Mouse (Mus musculus): ENCODE results near the gene Nxf1. TPM values are rescaled to one million over a fixed set of nuclear protein-coding genes. Genes with fewer than 3 reads are reported as not detected.

The Nxf1 gene
- total and polyA plus RNA-seq, 3 experiments: 48.0 to 165 (median 102) TPM

DNA sequence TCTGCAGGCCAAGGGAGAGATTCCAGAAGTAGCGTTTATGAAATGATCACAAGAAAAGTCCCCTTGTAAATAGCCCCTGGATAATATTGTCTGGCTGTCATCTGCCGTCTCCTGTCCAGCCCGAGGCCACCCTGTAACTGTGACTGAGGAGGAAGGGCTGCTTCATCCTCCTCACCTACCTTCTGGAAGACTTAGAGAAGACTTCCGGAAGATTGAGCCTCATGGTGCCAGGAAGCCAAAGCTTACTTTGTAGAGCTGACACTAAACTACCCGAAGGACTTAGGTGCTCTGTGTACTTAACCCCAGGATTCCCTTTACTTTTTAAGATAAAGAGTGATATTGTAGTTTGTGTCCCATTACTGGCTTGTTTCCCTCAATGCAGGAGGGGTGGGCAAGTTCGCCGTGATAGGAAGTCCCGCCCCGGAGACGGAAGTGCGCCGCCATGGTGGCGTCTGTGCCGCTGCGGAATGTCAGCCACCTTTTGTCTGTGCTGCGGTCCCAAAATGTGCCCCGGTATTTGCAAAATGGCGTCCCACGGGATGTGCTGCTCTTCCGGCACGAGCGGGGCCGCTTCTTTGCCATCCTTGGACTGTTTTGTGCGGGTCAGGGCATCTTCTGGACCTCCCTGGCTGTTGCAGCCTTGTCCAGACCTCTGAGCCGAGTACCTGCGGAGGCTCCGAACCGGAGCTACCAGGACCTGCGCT lies 13.8 kb downstream of the Nxf1 start, which contains the start of gene Tmem223:
TSS of gene Tmem223 (plus strand) at position 430 of the 704 bp plus-strand sequence.
- peak; percentile 88 for DNase-seq

DNA sequence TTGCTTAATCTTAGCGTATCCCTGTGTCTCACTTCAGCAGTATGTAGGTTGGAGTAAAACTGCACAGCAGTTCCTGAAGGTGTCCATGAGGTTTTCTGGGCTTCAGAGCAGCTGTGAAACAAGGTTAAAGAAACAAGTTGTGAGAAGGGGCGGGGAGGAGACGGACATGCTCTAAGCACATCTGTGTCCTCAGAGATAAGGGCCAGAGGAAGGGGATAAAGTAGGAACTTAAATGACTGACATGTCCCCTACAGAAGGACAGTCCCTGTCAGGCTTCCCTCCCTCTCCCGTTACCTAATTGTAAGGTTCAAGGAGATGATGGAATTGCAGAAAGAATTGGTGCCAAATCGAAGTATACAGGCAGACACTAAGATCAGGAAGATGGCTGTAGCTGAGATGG lies 16.1 kb downstream of the Nxf1 start:
- DNase-seq: no peak

DNA sequence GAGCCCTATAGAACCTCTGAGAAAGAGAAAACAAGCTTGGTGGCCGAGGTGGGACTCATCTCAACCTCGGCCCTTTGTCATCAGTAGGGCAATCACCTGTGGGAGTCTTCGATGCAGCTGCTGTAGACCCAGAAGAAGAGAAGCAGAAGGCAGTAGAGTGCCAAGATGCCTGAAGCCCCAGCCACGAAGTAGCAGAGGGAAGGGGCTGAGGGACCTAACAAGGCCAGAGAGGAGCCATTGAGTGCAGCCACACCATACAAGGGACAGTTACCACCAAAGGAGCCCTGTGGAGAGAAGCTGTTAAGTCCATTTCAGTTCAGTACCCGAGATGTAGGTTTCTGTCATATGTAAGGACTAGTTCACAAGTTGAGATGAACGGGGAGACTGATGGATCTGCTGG lies 16.5 kb downstream of the Nxf1 start:
- DNase-seq: no peak

DNA sequence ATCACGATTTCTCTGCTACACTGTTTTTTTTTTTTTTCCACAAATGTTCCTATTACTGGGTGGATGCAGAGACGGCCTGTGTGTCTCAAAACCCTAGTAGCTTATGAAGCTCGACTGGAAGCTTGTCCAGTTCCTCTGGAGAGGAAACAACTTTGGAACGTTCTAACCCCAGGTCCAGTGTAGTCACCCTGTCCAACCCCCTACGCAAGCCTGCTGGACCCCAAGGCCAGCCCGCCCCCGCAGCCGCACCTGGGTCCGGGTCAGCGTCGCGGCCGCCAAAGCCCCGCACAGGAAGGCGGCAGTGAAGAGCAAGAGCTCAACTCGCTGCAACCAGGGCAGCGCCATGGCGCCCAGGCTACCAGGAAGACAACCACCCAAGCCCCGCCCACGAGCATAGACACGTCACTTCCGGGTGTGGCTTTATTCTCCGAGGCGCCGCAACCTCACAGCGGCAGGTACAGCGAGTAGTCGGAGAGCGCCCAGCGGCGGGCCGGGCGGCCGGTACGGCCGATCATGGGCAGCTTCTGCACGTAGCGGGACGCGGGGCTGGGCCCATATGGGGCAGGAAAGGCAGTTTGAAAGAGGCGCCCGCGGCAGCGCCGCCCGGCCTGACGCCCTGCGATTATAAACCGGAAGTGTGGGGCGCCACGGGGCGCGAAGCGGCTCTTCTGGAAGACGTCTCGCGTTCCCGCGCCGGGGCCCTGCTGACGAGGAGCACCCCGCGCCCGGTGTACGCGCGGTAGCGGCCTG lies 17.4 kb downstream of the Nxf1 start, which contains the start of gene Tmem179b:
TSS of gene Tmem179b (minus strand) at position 382 of the 750 bp plus-strand sequence.
- peak; percentile 96 for DNase-seq

DNA sequence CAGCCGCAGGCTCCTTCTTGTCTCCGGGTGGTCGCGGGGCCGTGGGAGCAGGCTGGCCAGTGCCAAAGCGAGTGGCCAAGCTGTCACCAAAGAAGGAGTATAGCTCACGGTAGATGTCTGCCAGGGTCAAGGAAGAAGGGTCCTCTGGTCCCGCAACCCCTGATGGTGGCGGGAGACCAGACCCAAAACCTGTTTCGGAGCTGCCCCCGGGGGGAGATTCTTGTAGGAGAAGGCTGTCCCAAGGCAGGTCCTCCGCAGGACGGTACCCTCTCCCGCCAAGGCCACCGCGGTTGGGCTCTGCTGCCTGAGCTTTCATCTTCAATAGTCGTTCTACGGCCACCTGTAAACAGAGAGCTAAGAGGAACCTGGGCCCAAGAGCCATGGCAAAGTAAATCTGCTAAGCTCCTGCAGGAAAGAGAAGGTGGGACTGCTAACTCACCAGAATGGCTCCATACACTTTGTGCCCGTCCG lies 18.1 kb downstream of the Nxf1 start:
- peak; percentile 61 for DNase-seq

DNA sequence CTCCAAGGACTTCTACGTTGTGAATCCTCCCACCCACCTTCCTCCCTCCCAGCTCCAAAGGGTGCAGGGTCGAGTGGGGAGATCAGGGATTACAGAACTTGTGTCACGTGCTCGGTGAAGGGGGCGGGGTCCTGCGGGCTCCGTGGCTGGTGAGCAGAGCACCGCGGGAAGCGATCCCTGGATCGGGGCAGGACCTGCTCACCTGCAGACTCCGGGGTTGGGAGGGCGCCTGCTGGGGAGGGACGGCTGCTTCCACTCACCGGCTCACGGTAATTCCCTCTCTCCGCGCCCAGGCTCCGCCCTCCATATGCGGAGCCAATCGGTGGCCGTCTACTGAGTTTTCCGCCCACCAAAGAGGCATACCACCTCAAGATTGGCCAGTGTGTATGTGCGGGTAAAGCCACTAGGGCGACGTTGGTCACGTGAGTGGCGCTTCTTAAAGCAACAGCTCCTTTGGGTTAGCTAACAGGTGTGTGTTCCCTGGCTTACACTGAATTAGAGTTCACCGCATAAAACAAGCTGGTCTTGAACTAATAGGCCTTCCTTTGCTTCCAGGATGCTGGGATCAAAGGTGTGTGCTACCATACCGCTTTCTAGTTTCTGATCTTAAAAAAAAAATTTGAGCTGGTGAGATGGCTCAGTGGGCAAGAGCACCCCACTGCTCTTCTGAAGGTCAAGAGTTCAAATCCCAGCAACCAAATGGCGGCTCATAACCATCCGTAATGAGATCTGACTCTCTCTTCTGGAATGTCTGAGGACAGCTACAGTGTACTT lies 29.3 kb downstream of the Nxf1 start, which contains the start of gene Taf6l:
TSS of gene Taf6l (minus strand) at position 410 of the 774 bp plus-strand sequence.
- peak; percentile 94 for DNase-seq

DNA sequence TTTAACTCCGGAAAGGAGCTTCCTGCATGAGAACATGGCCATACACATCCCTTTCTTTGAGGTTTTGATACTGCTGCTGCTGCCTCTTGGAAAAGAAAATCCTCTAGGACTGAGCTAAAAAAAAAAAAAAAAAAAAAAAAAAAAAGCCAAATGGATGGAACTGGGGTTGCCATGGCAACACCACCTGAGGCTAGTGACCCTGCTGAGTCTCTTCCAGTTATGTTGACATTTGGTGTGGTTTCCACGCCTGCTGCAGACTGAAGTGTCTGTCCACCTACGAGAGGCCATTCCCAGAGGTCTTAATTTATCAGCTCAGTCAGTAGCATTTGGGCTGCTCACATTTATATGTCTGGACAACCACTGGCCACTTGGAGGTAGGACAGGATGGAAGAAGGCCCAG lies 31.6 kb downstream of the Nxf1 start:
- no peak for DNase-seq

DNA sequence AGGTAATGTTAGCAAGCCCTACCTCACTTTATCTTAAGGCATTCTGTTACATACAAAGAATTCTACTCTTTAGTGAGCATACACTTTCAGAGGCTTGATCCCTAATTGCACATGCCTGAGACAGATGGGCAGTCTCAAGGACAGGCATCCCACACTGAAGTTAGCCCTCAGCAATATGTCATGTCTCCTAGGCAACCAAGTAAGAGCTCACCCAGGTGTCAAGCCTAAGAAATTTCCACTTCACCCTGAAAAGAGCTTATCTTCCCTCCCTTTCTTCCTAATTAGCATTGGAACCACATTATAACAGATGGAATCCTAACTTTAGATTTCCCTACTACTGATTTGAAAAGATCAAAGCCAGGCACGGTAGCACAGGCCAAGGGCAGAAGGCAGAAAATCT lies 32.3 kb downstream of the Nxf1 start:
- no peak for DNase-seq

DNA sequence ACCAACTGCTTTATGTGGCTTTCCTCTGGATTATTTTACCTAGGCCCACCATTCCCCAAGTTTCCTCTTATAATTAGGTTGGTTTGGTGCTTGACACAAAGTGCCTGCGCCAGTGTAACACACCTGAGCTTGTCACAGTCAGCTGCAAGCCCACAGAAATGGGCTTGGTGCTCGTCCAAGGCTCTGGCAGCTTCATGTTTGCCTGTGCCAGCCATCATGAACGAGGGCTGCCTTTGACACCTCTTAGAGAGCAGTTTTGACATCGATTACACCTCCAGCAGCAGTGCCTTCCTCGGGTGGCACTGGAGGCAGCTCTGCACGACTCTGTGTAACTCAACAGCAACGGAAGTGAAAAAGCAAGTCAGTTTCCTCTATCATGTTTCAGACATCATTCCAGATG lies 33.3 kb downstream of the Nxf1 start:
- no peak for DNase-seq

DNA sequence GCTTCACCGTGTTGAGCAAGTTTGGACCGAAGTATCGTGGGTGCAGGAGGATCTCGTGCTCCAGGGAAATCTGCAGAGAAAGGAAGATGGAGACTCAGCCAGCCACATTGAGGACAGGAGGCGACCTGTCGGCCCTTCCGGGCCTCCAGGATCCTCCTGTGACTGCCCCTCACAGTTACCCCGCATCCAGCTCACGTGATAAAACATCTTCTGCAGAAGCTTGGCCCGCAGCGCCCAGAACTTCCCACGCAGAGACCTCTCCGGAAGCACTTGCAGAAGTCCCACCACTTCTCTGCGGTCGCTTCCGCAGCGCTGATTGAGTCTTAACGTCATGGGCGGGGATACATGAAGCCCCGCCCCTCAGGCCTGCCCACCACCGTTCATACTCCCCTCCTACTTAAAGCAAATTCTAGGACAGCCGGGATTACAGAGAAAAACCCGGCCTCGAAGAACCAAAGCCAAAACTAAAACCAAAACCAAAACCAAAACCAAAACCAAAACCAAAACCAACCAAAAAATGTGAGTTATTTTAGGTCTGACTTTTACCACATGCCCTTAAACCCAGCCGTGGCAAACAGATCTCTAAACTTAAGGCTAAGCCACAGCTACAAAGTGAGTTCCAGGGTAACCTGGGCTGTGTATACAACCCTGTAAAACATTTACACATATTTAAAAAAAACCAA lies 41.5 kb downstream of the Nxf1 start, which contains the start of gene Polr2g:
TSS of gene Polr2g (minus strand) at position 314 of the 683 bp plus-strand sequence.
- DNase-seq: peak; percentile 94

DNA sequence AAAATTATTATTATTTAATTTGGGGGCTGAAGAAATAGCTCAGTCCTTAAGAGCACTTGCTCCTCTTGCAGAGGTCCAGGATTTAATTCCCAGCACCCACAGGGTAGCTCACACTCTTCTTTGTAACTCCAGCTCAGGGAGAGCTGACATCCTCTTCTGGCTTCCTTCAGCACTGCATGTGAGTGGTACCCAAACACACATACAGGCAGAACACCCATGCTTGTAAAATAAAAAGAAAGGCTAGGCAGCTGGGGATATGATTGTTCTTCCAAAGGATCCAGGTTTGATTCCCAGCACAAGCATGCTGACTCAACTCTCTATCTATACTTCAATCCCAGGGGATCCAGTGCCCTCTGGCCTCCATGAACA lies 42.1 kb downstream of the Nxf1 start:
- DNase-seq: no peak

DNA sequence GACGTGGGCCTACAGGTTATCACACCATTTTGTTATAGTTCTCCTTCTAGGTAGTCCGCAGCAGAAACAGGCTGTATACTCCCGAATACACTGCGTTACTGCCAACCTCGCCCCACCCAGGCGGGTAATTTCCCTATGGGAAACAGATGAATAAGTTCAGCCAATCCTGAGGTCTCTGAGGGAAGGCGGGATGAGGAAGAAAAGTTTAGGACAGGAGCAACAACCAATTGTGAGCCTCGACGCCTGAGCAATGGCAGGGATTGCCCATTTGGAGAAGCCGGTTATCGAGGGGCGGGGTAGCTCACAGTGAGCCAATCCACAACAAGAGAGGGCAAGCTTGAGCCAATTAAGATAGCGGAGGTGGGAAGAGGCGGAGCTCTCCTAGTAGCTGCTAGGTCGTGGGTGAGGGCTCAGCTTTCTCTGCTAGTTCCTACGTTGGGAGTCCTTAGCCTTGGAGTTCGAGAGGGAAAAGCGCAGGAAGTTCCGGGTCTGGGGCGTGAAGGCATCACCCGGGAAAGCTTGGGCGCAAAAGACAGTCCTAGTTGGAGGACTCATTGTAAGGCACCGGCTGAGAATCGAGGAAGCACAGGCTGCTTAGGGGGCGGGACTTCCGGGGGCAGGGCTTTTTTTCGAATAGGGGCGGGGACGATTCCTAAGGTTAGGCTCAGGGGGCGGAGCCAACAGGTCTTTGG lies 45.4 kb downstream of the Nxf1 start, which contains the start of gene Zbtb3:
TSS of gene Zbtb3 (plus strand) at position 426 of the 692 bp plus-strand sequence.
- DNase-seq: peak; percentile 96

DNA sequence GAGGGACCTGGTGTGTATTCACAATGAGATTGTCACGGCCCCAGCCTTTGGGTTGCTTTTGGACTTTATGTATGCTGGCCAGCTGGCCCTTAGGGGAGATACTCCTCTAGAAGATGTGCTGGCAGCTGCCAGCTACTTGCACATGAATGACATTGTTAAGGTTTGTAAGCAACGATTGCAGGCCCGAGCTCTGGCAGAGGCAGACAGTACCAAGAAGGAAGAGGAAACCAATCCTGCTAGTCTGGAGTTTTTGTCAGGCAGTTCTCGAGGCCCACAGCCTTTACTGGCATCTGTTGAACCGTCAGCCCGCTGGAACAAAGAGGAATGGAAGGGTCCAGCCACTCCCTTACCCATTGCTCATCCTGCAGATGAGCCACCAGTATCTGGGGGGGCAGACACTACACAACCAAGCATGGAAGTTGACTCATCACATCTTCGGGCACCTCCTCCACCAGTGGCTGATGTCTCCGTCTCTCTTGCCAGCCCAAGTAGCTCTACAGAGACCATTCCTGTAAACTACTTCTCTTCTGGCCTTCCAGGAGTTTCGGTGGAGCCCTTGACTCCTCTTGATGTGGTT lies 46.4 kb downstream of the Nxf1 start:
- DNase-seq: no peak

DNA sequence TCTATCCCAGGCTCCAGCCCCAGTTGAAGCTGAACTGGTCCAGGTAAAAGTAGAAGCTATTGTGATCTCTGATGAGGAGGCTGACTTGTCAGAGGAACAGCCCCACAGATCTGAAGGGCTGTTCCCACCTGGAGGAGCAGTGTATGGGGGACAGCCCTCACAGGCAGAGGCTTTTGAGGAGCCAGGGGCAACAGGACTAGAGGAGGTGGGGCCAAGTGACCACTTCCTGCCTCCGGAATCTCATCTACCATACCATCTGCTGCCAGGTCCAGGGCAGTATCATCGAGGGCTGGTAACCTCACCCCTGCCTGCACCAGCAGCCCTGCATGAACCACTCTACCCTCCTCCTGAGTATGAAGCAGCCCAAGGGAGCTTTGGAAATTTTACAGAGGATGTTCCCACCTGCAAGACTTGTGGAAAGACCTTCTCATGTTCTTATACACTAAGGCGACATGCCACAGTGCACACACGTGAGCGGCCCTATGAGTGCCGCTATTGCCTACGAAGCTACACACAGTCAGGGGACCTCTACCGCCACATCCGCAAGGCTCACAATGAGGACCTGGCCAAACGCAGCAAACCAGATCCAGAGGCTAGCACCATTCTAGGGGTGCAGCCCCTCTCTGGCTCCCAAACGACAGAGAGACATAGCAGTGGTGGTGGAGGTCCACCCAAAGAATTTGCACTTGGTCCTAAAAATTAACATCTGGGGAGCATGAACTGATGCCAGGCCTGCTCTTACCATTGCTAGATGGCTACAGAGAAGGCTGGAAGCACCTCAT lies 47.2 kb downstream of the Nxf1 start:
- no peak for DNase-seq

DNA sequence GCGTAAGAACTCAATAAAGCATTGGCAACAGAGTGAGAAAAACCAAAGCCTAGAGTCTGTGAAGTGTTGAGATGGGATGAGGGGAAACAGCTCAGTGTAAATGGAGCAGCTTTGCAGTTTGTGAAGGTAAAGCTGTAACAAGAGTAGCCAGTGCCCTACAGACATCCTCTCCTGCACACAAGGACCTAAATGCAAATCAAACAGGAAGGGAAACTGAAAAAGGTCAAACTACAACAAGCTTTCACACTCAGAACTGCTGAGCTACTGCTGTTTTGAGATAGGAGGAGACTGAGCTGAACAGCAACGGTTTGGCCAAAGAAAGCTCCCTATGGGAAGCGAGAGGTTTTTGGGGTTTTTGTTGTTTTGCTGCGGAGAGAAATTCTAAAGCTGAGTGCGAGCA lies 49.9 kb downstream of the Nxf1 start:
- DNase-seq: no peak

DNA sequence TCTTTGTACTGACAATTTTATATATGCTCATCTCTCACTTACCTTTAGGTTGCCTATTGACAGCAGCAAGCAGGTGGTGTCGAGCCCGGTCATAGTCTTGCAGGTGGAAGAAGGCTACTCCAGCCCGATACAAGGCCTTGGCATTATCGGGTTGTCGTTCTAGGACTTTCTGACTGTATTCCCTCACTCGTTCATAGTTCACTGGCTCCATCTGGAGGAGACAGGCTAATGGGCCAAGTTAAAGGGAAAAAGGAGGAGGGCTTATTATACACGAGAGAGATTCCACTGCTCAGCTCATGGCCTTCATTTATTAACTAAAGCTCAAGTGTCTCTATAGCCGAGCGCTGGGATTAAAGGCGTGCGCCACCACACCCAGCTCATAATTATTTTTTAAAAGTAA lies 58.9 kb downstream of the Nxf1 start:
- peak; percentile 59 for DNase-seq

DNA sequence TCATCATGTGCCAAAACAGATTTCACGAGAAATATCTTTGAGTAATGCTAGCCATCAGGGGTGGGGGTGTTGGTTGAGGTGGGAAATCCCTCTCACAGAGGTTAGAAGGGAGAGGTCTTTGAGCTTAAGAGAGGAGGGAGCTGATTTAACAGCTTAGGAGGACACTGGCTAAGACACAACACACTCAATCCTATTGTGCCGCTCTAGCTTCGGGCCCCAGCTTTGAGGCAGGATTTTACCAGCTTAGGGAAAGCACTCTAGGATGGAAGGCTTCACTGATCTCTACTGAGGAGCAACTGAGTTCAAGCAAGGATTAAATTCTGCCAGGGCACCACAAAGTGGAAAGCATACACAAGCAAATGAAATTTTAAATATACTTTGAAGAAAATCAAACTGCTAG lies 60.1 kb downstream of the Nxf1 start:
- no peak for DNase-seq

DNA sequence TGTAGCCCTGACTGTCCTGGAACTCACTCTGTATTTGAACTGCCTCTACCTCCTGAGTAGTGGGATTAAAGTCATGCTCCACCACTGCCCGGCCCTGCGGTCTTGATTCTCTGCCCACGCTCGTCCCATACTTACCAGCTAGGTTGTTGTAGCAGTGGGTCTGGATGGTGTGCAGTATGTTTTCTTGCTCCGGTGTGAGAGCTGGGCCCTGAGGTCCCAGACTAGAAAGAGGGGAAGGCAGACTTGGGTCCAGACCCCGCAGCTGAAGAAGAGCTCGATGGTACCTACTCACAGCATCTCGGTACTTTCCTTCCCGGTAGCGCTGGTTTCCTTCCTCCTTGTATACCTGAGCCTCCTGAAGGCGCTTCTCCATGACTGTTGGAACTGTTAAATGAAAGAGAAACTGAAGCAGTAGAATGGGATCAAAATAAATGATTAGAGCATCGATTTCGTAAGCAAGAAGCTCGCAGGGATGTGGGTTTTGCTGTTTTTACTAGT lies 61.5 kb downstream of the Nxf1 start:
- no peak for DNase-seq

DNA sequence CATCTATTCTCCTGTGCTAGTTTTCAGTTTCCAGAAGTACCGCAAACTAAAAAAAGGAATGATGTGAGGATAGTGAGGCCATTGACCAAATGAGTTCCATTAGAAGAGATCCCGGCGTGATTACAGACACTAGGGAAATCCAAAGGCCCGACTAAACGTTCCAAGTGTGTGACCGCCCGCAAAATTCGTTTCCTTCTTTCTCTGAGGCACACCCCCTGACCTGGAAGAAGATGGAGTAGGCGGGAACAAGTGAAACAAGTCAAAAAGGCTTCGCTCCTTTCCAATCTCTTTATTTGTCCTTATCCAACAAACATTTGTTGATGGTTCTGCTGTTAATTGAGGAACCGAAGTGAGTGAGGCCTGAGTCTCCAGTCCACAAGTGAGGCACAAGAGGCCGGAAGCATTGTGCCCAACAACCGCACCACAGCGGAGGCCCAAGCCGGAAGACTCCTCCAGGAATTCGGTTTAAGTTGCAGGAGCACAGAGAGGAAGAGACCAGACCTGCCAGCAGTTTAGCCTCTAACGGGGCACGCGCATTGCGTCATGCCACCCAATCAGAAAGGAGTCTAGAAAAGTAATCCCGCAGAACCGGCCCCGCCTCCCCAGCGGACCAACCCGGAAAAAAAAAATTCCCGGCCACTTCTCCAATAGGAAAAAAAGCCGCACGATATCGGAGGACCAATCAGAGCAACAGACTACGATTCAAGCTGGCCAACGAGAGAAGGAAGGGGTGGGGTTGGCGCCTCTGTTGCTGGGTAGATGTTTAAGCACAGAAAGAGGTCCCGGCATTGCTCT lies 62.1 kb downstream of the Nxf1 start, which contains the start of gene Ttc9c:
TSS of gene Ttc9c (minus strand) at position 533 of the 795 bp plus-strand sequence.
- peak; percentile 98 for DNase-seq

Measured in adrenal gland, adult 2 months (tissue).